Mouse (Mus musculus): ENCODE data around the gene Atg7.

DNA sequence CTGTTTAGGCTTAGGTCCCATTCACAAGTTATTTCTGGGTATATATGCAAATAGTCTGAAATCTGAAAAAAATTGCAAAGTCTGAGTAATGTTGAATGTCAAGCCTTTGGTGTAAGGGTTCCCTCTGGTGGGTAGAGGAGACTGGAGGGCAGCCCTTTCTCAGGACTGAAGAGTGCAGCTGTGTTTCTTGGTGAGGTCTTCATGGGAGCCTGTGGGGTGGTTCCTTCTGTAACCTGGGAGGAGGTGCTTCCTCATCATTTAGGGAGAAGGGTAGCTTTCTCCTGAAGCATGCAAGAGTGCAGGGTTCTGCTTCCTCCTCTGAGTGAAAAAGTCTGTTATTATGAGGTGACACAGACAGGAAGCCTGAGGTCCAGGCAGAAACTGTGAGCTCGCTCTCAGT, 40.8 kb downstream of the Atg7 start:
- TF ChIP-seq POLR2A (IDR thresholded peaks at IDR 0.05; ENCODE audit: borderline replicate concordance, control insufficient read depth, low read depth, low read length): no peak
- peak; percentile 13; the same call in 1 of the 2 replicates for TF ChIP-seq CTCF (IDR thresholded peaks at IDR 0.05; ENCODE audit: control insufficient read depth, insufficient read depth, low read length)
